Mouse (Mus musculus): ENCODE measurements around the gene Gm20388. TPM values are rescaled to one million over a fixed set of nuclear protein-coding genes. Genes with fewer than 3 reads are reported as not detected.

Gm20388 gene
- polyA plus RNA-seq, 1 experiment: 10.6 TPM

- H3K27ac ChIP-seq (ENCODE audit: control insufficient read depth, insufficient read depth, low read depth, low read length, poor library complexity): peak overlapping the region; percentile 46
- no peak for TF ChIP-seq POLR2A (IDR thresholded peaks at IDR 0.05; ENCODE audit: borderline replicate concordance, control insufficient read depth, low read depth, low read length)
- no peak for TF ChIP-seq CTCF (IDR thresholded peaks at IDR 0.05; ENCODE audit: control insufficient read depth, insufficient read depth, low read length)
- peaks cover 6% of the 10 kb centered on the region; the same call in 1 of the 2 replicates for H3K4me1 ChIP-seq (ENCODE audit: control insufficient read depth, insufficient read depth, low read length)
- WGBS: 59% methylated on average over 8 of the region's 8 CpGs
- no peak overlapping the region for H3K4me3 ChIP-seq (replicated peaks; ENCODE audit: control insufficient read depth, low read depth, low read length)
Measured at GRCm38 (mm10) chr8:120685591-120685990, 775.0 kb downstream of the Gm20388 start.

- TF ChIP-seq CTCF (IDR thresholded peaks at IDR 0.05; ENCODE audit: control insufficient read depth, insufficient read depth, low read length): no peak
- TF ChIP-seq POLR2A (IDR thresholded peaks at IDR 0.05; ENCODE audit: borderline replicate concordance, control insufficient read depth, low read depth, low read length): no peak; the same call in 1 of the 2 replicates
- no peak overlapping the region for H3K4me3 ChIP-seq (replicated peaks; ENCODE audit: control insufficient read depth, low read depth, low read length)
- 4% methylated on average over 13 of the region's 13 CpGs for WGBS
- peaks cover 6% of the 10 kb centered on the region; the same call in 1 of the 2 replicates for H3K4me1 ChIP-seq (ENCODE audit: control insufficient read depth, insufficient read depth, low read length)
- peak overlapping the region; percentile 42 for H3K27ac ChIP-seq (ENCODE audit: control insufficient read depth, insufficient read depth, low read depth, low read length, poor library complexity)
Measured at GRCm38 (mm10) chr8:120686051-120686450, 775.4 kb downstream of the Gm20388 start.

GRCm38 (mm10) chr8:120686576-120686975 is 775.9 kb downstream of the Gm20388 start:
- no peak overlapping the region for H3K4me3 ChIP-seq (replicated peaks; ENCODE audit: control insufficient read depth, low read depth, low read length)
- H3K4me1 ChIP-seq (ENCODE audit: control insufficient read depth, insufficient read depth, low read length): peaks cover 6% of the 10 kb centered on the region; the same call in 1 of the 2 replicates
- H3K27ac ChIP-seq (ENCODE audit: control insufficient read depth, insufficient read depth, low read depth, low read length, poor library complexity): peak overlapping the region; percentile 42; the same call in 1 of the 2 replicates
- TF ChIP-seq POLR2A (IDR thresholded peaks at IDR 0.05; ENCODE audit: borderline replicate concordance, control insufficient read depth, low read depth, low read length) (no peak), CTCF (IDR thresholded peaks at IDR 0.05; ENCODE audit: control insufficient read depth, insufficient read depth, low read length) (no peak)
- 25% methylated on average over 5 of the region's 5 CpGs for WGBS

- TF ChIP-seq CTCF (IDR thresholded peaks at IDR 0.05; ENCODE audit: control insufficient read depth, insufficient read depth, low read length) (no peak), POLR2A (IDR thresholded peaks at IDR 0.05; ENCODE audit: borderline replicate concordance, control insufficient read depth, low read depth, low read length) (no peak)
- Histone ChIP-seq H3K27ac (ENCODE audit: control insufficient read depth, insufficient read depth, low read depth, low read length, poor library complexity) (no peak overlapping the region), H3K4me1 (ENCODE audit: control insufficient read depth, insufficient read depth, low read length) (peaks cover 6% of the 10 kb centered on the region; the same call in 1 of the 2 replicates), H3K4me3 (replicated peaks; ENCODE audit: control insufficient read depth, low read depth, low read length) (no peak overlapping the region)
- WGBS: 80% methylated on average over 8 of the region's 8 CpGs
Measured at GRCm38 (mm10) chr8:120687786-120688185, 777.1 kb downstream of the Gm20388 start.

GRCm38 (mm10) chr8:120688511-120688910 is 777.9 kb downstream of the Gm20388 start:
- Histone ChIP-seq H3K4me3 (replicated peaks; ENCODE audit: control insufficient read depth, low read depth, low read length) (no peak overlapping the region), H3K27ac (ENCODE audit: control insufficient read depth, insufficient read depth, low read depth, low read length, poor library complexity) (no peak overlapping the region), H3K4me1 (ENCODE audit: control insufficient read depth, insufficient read depth, low read length) (peaks cover 6% of the 10 kb centered on the region; the same call in 1 of the 2 replicates)
- WGBS: 81% methylated on average over 7 of the region's 7 CpGs
- TF ChIP-seq POLR2A (IDR thresholded peaks at IDR 0.05; ENCODE audit: borderline replicate concordance, control insufficient read depth, low read depth, low read length): no peak
- no peak for TF ChIP-seq CTCF (IDR thresholded peaks at IDR 0.05; ENCODE audit: control insufficient read depth, insufficient read depth, low read length)

GRCm38 (mm10) chr8:120692934-120693333 is 782.3 kb downstream of the Gm20388 start:
- Histone ChIP-seq H3K27ac (ENCODE audit: control insufficient read depth, insufficient read depth, low read depth, low read length, poor library complexity) (no peak overlapping the region), H3K4me3 (replicated peaks; ENCODE audit: control insufficient read depth, low read depth, low read length) (no peak overlapping the region), H3K4me1 (ENCODE audit: control insufficient read depth, insufficient read depth, low read length) (peaks cover 9% of the 10 kb centered on the region)
- TF ChIP-seq CTCF (IDR thresholded peaks at IDR 0.05; ENCODE audit: control insufficient read depth, insufficient read depth, low read length) (no peak), POLR2A (IDR thresholded peaks at IDR 0.05; ENCODE audit: borderline replicate concordance, control insufficient read depth, low read depth, low read length) (no peak)
- 84% methylated on average over 4 of the region's 4 CpGs for WGBS

- H3K27ac ChIP-seq (ENCODE audit: control insufficient read depth, insufficient read depth, low read depth, low read length, poor library complexity): no peak overlapping the region
- peaks cover 11% of the 10 kb centered on the region for H3K4me1 ChIP-seq (ENCODE audit: control insufficient read depth, insufficient read depth, low read length)
- H3K4me3 ChIP-seq (replicated peaks; ENCODE audit: control insufficient read depth, low read depth, low read length): no peak overlapping the region
- TF ChIP-seq CTCF (IDR thresholded peaks at IDR 0.05; ENCODE audit: control insufficient read depth, insufficient read depth, low read length) (no peak), POLR2A (IDR thresholded peaks at IDR 0.05; ENCODE audit: borderline replicate concordance, control insufficient read depth, low read depth, low read length) (no peak)
- WGBS: 53% methylated on average over 22 of the region's 22 CpGs
Measured at GRCm38 (mm10) chr8:120693861-120694493, 783.3 kb downstream of the Gm20388 start.

GRCm38 (mm10) chr8:120696401-120697153 is 785.9 kb downstream of the Gm20388 start:
- TF ChIP-seq CTCF (IDR thresholded peaks at IDR 0.05; ENCODE audit: control insufficient read depth, insufficient read depth, low read length) (no peak), POLR2A (IDR thresholded peaks at IDR 0.05; ENCODE audit: borderline replicate concordance, control insufficient read depth, low read depth, low read length) (no peak)
- Histone ChIP-seq H3K4me1 (ENCODE audit: control insufficient read depth, insufficient read depth, low read length) (peaks cover 22% of the 10 kb centered on the region), H3K4me3 (replicated peaks; ENCODE audit: control insufficient read depth, low read depth, low read length) (no peak overlapping the region), H3K27ac (ENCODE audit: control insufficient read depth, insufficient read depth, low read depth, low read length, poor library complexity) (peak overlapping the region; percentile 43; the same call in 1 of the 2 replicates)
- WGBS: 28% methylated on average over 13 of the region's 13 CpGs

Measured in bone marrow, adult 2 months (tissue).